Mouse (Mus musculus) layer of hippocampus, postnatal 36 days (tissue): ENCODE measurements around the gene Foxj1. TPM values are rescaled to one million over a fixed set of nuclear protein-coding genes. Genes with fewer than 3 reads are reported as not detected.
A peak's percentile ranks its signal among the peaks of the same experiment; 100 is the strongest.
"Not testable (repeated sequence)": the region's sequence is repeated elsewhere in the genome, so short reads cannot be mapped to it uniquely, and the experiment has no call there.

ENCODE experiments used
- DNase-seq, 2 experiments: peaks; one replicate each; pipeline ENCODE4 v3.0.0; 2022
- total RNA-seq, 2 experiments: library from RNA; stranded (reverse); gene quantifications; 2 replicates each; pipeline ENCODE4 v1.2.3; 2021

The Foxj1 gene
- 1 to 10 TPM; 4.3 to 5.8 TPM for total RNA-seq

GRCm38 (mm10) chr11:116335244-116336036 lies at the start of gene Foxj1:
Gene Foxj1 (minus strand): TSS chr11:116335399.
- DNase-seq: peak; percentile 96

GRCm38 (mm10) chr11:116384171-116384570 lies 49.0 kb upstream of the Foxj1 start:
- no peak for DNase-seq

- DNase-seq: not testable (repeated sequence)
Observed at GRCm38 (mm10) chr11:116383070-116383469, 47.9 kb upstream of the Foxj1 start.

GRCm38 (mm10) chr11:116380767-116381166 lies 45.6 kb upstream of the Foxj1 start:
- no peak for DNase-seq

- DNase-seq: no peak
Observed at GRCm38 (mm10) chr11:116379530-116379929, 44.3 kb upstream of the Foxj1 start.

GRCm38 (mm10) chr11:116376945-116377661 lies 41.9 kb upstream of the Foxj1 start:
- DNase-seq: no peak

GRCm38 (mm10) chr11:116371894-116372450 lies 36.8 kb upstream of the Foxj1 start:
- no peak for DNase-seq

GRCm38 (mm10) chr11:116369633-116370032 lies 34.4 kb upstream of the Foxj1 start:
- no peak for DNase-seq

- no peak for DNase-seq
Observed at GRCm38 (mm10) chr11:116369051-116369450, 33.9 kb upstream of the Foxj1 start.

- peak; percentile 69 to 75 for DNase-seq
Observed at GRCm38 (mm10) chr11:116368116-116368515, 32.9 kb upstream of the Foxj1 start.

- no peak for DNase-seq
Observed at GRCm38 (mm10) chr11:116366647-116367046, 31.4 kb upstream of the Foxj1 start.

- DNase-seq: no peak
Observed at GRCm38 (mm10) chr11:116366124-116366523, 30.9 kb upstream of the Foxj1 start.

- no peak for DNase-seq
Observed at GRCm38 (mm10) chr11:116365432-116365831, 30.2 kb upstream of the Foxj1 start.

- no peak for DNase-seq
Observed at GRCm38 (mm10) chr11:116362015-116362414, 26.8 kb upstream of the Foxj1 start.

GRCm38 (mm10) chr11:116360915-116361314 lies 25.7 kb upstream of the Foxj1 start:
- not testable (repeated sequence) for DNase-seq

GRCm38 (mm10) chr11:116359652-116360051 lies 24.5 kb upstream of the Foxj1 start:
- DNase-seq: no peak

- no peak for DNase-seq
Observed at GRCm38 (mm10) chr11:116358926-116359637, 23.9 kb upstream of the Foxj1 start.

GRCm38 (mm10) chr11:116354521-116354920 lies 19.3 kb upstream of the Foxj1 start:
- no peak for DNase-seq

- DNase-seq: no peak
Observed at GRCm38 (mm10) chr11:116353535-116353934, 18.3 kb upstream of the Foxj1 start.

GRCm38 (mm10) chr11:116351294-116351693 lies 16.1 kb upstream of the Foxj1 start:
- DNase-seq: no peak

GRCm38 (mm10) chr11:116347955-116348354 lies 12.8 kb upstream of the Foxj1 start:
- DNase-seq: no peak

GRCm38 (mm10) chr11:116347012-116347411 lies 11.8 kb upstream of the Foxj1 start:
- no peak for DNase-seq
